Mouse (Mus musculus) midbrain, postnatal 0 days (tissue): ENCODE results near the gene St8sia6. TPM values are rescaled to one million over a fixed set of nuclear protein-coding genes. Genes with fewer than 3 reads are reported as not detected.

ENCODE experiments used
- ATAC-seq: fragments of 200-750 bp; cut with Nextera tagmentation; 2 replicates; pipeline ENCODE4 v1.8.0; 2017; ENCODE audit warnings: moderate number of reproducible peaks, mild to moderate bottlenecking, moderate TSS enrichment, moderate library complexity; ENCODE audit not compliant: low FRiP score
- DNase-seq: peaks from one replicate; pipeline ENCODE4 v3.0.0-alpha.2; 2015; ENCODE audit warnings: low spot score
- H3K27ac ChIP-seq: fragments of 300-500 bp; sonication (generic); 2 replicates; pipeline ENCODE4 v1.5.1; 2014; ENCODE audit warnings: low read depth, mild to moderate bottlenecking, low read length, mixed read lengths
- H3K27me3 ChIP-seq: fragments of 300-500 bp; sonication (generic); 2 replicates; pipeline ENCODE4 v1.6.1; 2014; ENCODE audit warnings: low read length, control low read depth, mixed read lengths; ENCODE audit not compliant: insufficient read depth
- H3K36me3 ChIP-seq: fragments of 300-500 bp; sonication (generic); 2 replicates; pipeline ENCODE4 v1.6.1; 2014; ENCODE audit warnings: low read length, control low read depth, mixed read lengths; ENCODE audit not compliant: insufficient read depth
- H3K4me1 ChIP-seq: fragments of 300-500 bp; sonication (generic); 2 replicates; pipeline ENCODE4 v1.6.1; 2014; ENCODE audit warnings: mild to moderate bottlenecking, control low read depth, antibody characterized with exemption, low read length, mixed read lengths; ENCODE audit not compliant: insufficient read depth
- H3K4me2 ChIP-seq: fragments of 300-500 bp; sonication (generic); 2 replicates; pipeline ENCODE4 v1.6.1; 2014; ENCODE audit warnings: low read depth, mild to moderate bottlenecking, low read length, mixed read lengths; ENCODE audit not compliant: poor library complexity, severe bottlenecking
- H3K4me3 ChIP-seq: fragments of 300-500 bp; sonication (generic); 2 replicates; pipeline ENCODE4 v1.5.1; 2014; ENCODE audit warnings: low read depth, mild to moderate bottlenecking, low read length, moderate library complexity
- H3K9ac ChIP-seq: fragments of 300-500 bp; sonication (generic); replicated peaks from 2 replicates; pipeline ENCODE4 v1.6.1; 2014; ENCODE audit warnings: mild to moderate bottlenecking, low read length, moderate library complexity, mixed read lengths; ENCODE audit not compliant: poor library complexity, severe bottlenecking
- H3K9me3 ChIP-seq: fragments of 300-500 bp; sonication (generic); 2 replicates; pipeline ENCODE4 v1.6.1; 2016; ENCODE audit warnings: low read length, control low read depth
- CTCF ChIP-seq: IDR thresholded peaks from 2 replicates; pipeline ENCODE4 v1.5.1; 2016; ENCODE audit warnings: antibody characterized with exemption, mild to moderate bottlenecking
- WGBS: fragments of 180-500 bp; shearing (Covaris S2); extraction: QIAGEN DNeasy Blood & Tissue Kit; methylation state at CpG from one replicate; pipeline ENCODE4 v1.1.7; 2014; 5-methylcytosine and 5-hydroxymethylcytosine counted together
- polyA plus RNA-seq: library from polyadenylated mRNA; unstranded; fragments of >200 nt; fragmentation: Nextera tagmentation; extraction: Ambion mirVana; gene quantifications from 2 replicates; pipeline ENCODE4 v1.2.1, GENCODE M21; 2015
- total RNA-seq: library from RNA; depleted of rRNA; stranded (reverse); fragments of >200 nt; gene quantifications from 2 replicates; pipeline ENCODE4 v1.2.3, GENCODE M21; 2014

The St8sia6 gene
- total and polyA plus RNA-seq, 2 experiments from 2014 or later = 2.1 to 3.4 TPM

DNA sequence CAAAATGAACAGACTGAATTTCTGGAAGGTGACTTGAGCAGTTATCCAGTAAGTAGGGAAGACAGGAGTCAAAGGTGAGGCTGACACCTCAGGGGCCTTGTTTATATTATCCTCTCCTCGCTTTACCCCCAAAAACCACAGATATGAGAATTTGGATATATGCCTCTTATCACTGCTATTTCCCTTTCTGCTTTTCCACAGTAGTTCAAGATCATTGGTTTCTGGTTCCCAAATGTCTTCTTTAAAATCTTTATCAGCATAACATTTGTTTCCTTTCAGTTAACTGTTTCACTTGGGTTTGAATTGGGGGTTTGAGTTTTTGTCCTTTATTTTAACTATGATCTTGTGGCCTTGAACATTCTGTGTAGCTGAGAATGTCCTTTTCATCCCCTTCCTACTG is 47.8 kb downstream of the St8sia6 start:
- Histone ChIP-seq H3K36me3 (no peaks in the 10 kb centered on the region), H3K9me3 (no peaks in the 10 kb centered on the region), H3K4me1 (no peaks in the 10 kb centered on the region), H3K27ac (no peak overlapping the region), H3K27me3 (no peaks in the 10 kb centered on the region), H3K9ac (no peak overlapping the region), H3K4me3 (no peak overlapping the region), H3K4me2 (no peak overlapping the region)
- TF ChIP-seq CTCF = no peak
- DNase-seq (no peak), ATAC-seq (no peak)
- WGBS = 82% methylated on average over 1 of the region's 1 CpGs

DNA sequence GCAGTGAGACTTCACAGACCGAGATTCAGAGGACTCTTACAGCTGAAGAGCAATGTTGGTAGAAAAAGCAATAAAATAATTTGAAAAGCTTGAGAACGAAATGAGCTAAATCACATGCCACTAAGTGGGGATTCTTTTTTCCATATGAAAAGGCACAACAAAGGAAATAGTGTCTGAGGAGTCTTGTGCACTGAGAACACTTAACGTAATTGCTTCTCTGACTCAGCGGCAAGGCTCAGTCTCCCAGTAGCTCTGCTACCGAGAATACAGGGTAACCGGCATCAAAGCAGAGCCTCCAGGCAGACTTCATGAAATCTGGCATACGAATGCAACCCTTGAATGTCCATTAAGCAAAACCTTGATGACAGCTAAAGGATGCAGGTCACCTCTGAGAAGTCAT is 55.2 kb downstream of the St8sia6 start:
- no peak overlapping the region for H3K4me3 ChIP-seq
- H3K4me2 ChIP-seq = no peak overlapping the region
- no peak overlapping the region for H3K9ac ChIP-seq
- 57% methylated on average over 7 of the region's 7 CpGs for WGBS
- H3K4me1 ChIP-seq = no peaks in the 10 kb centered on the region
- no peaks in the 10 kb centered on the region for H3K27me3 ChIP-seq
- H3K36me3 ChIP-seq = no peaks in the 10 kb centered on the region
- no peaks in the 10 kb centered on the region for H3K9me3 ChIP-seq
- no peak for TF ChIP-seq CTCF
- ATAC-seq (no peak), DNase-seq (no peak)
- no peak overlapping the region for H3K27ac ChIP-seq

DNA sequence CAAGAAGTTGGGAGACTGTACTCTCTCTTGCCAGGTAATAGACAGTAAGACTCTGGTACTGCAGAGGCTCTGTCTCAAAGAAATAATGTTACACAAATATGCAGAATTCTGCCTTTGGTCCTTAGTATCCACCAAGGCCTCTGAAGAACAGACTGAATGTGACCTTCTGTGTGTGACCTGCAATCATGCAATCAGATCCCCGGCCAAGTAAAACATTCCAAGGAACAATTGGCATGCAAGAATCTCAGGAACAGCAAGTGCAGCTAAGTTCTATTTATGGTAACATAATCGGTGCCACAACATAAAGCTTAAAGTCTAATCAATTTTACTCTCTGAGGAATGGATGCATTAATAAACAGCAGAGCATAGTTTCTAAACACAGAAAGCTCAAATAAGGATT is 66.0 kb downstream of the St8sia6 start:
- Histone ChIP-seq H3K4me2 (no peak overlapping the region), H3K4me3 (no peak overlapping the region), H3K9me3 (no peaks in the 10 kb centered on the region), H3K4me1 (no peaks in the 10 kb centered on the region), H3K36me3 (no peaks in the 10 kb centered on the region), H3K27me3 (no peaks in the 10 kb centered on the region), H3K9ac (no peak overlapping the region), H3K27ac (no peak overlapping the region)
- WGBS = 78% methylated on average over 2 of the region's 2 CpGs
- ATAC-seq = no peak
- TF ChIP-seq CTCF = no peak
- no peak for DNase-seq

DNA sequence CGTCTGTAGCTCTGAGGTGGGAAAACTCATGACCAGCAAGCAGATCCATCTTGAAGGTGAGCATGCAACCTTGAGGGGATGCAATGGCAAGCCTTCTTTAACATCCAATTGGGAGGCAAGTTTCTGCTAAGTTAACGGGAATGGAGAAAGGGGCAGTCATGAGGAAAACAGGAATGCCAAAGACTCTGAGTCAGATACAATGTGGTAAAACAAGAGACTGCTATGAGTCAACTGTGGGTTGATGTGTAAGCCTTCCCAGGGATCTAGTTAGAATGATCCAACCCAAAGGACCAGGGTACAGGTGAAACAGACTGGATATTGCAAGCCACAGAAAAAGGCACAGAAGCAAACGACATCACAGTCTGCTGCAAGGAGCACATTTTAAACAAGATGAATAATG is 68.3 kb downstream of the St8sia6 start:
- Histone ChIP-seq H3K4me1 (no peaks in the 10 kb centered on the region), H3K27me3 (no peaks in the 10 kb centered on the region), H3K4me3 (no peak overlapping the region), H3K9me3 (no peaks in the 10 kb centered on the region), H3K9ac (no peak overlapping the region), H3K4me2 (no peak overlapping the region), H3K36me3 (no peaks in the 10 kb centered on the region), H3K27ac (no peak overlapping the region)
- TF ChIP-seq CTCF = no peak
- ATAC-seq (no peak), DNase-seq (no peak)
- 78% methylated on average over 3 of the region's 3 CpGs for WGBS

DNA sequence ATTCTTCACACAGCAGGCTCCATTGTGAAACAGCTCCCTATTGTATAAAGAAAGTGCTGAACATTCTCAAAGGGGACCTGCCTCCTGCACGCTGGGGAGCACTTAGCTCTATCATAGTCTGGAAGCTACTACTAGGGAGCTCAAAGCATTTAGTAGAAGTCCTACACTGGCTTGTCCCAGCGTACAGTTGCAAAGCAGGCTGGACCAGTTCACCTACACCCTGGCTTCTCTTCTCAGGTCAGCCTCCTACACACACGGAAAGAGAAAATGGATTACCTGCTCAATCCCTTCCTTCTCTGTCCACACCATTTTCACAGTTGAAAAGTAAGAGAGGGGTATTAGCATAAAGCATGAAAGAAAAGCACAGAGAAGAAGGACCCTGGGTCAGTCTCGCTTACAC is 71.6 kb downstream of the St8sia6 start:
- 57% methylated on average over 4 of the region's 4 CpGs for WGBS
- H3K4me1 ChIP-seq = no peaks in the 10 kb centered on the region
- no peak for DNase-seq
- H3K27ac ChIP-seq = no peak overlapping the region
- H3K27me3 ChIP-seq = no peaks in the 10 kb centered on the region
- no peaks in the 10 kb centered on the region for H3K9me3 ChIP-seq
- H3K4me2 ChIP-seq = no peak overlapping the region
- no peaks in the 10 kb centered on the region for H3K36me3 ChIP-seq
- no peak overlapping the region for H3K4me3 ChIP-seq
- TF ChIP-seq CTCF = no peak
- H3K9ac ChIP-seq = no peak overlapping the region
- ATAC-seq = no peak

DNA sequence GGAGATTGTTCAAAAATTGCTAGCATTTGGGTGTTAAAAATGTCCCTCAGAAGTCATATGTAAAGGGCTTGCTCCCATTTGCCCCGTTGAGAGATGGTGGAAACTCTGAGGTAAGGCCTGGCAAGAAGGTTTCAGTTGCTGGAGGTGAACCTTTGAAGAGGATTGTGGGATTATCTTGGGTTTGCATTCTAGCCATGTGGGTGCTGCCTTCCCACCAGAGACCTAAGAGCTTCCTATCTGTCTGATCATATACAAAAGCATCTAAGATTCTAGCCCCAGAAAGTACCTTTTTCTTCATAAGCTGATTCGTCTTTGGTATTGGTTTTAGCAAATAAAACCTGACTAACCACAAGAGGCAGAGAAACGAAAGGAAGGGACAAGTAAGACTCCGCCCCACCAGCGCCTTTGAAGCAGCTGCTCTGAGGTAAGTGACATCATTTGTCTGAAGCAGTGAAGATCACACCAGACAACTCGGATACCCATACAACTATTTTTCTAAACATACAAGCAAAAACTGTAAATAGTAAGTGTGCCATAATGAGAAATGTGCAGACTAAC is 75.2 kb downstream of the St8sia6 start:
- H3K27me3 ChIP-seq = no peaks in the 10 kb centered on the region
- H3K4me1 ChIP-seq = no peaks in the 10 kb centered on the region
- H3K36me3 ChIP-seq = no peaks in the 10 kb centered on the region
- no peak for ATAC-seq
- H3K9me3 ChIP-seq = no peaks in the 10 kb centered on the region
- H3K9ac ChIP-seq = no peak overlapping the region
- no peak for DNase-seq
- TF ChIP-seq CTCF = no peak
- H3K27ac ChIP-seq = no peak overlapping the region
- no peak overlapping the region for H3K4me2 ChIP-seq
- WGBS = 84% methylated on average over 6 of the region's 6 CpGs
- no peak overlapping the region for H3K4me3 ChIP-seq
